Mouse (Mus musculus) liver, adult 2 months (tissue): ENCODE measurements at regions not wholly inside any gene's neighbourhood (a gene's known extent, or its start where the extent isn't known, plus 50 kb on each side); places are given as distances from the start of the nearest gene placed in this dataset.

Source experiments
- DNase-seq: peaks from one replicate; pipeline ENCODE4 v3.0.0-alpha.2; 2011; ENCODE audit warnings: low read depth, low spot score; ENCODE audit errors: extremely low read depth
- H3K27ac ChIP-seq: fragments of 200-500 bp; replicated peaks from 2 replicates; pipeline ENCODE4 v1.5.1; 2012; ENCODE audit warnings: low read depth, mild to moderate bottlenecking, control low read depth, inconsistent platforms, low read length; ENCODE audit not compliant: insufficient read depth
- H3K27me3 ChIP-seq: fragments of 200-500 bp; 2 replicates; pipeline ENCODE4 v1.6.1; 2012; ENCODE audit warnings: mild to moderate bottlenecking, moderate library complexity, low read length, inconsistent platforms; ENCODE audit not compliant: control insufficient read depth, insufficient read depth
- H3K36me3 ChIP-seq: fragments of 200-500 bp; 2 replicates; pipeline ENCODE4 v1.6.1; 2012; ENCODE audit warnings: low read length, inconsistent platforms; ENCODE audit not compliant: control insufficient read depth, insufficient read depth
- H3K4me1 ChIP-seq: fragments of 200-500 bp; 2 replicates; pipeline ENCODE4 v1.6.1; 2011; ENCODE audit warnings: low read length; ENCODE audit not compliant: control insufficient read depth, insufficient read depth
- H3K4me3 ChIP-seq: fragments of 200-500 bp; 2 replicates; pipeline ENCODE4 v1.5.1; 2011; ENCODE audit warnings: low read depth, mild to moderate bottlenecking, control low read depth, low read length, moderate library complexity; ENCODE audit not compliant: insufficient read depth
- H3K79me2 ChIP-seq: fragments of 200-500 bp; 2 replicates; pipeline ENCODE4 v1.6.1; 2012; ENCODE audit warnings: inconsistent platforms, mild to moderate bottlenecking, low read length, moderate library complexity; ENCODE audit not compliant: control insufficient read depth, insufficient read depth
- H3K9ac ChIP-seq: fragments of 200-500 bp; 2 replicates; pipeline ENCODE4 v1.6.1; 2012; ENCODE audit warnings: low read depth, mild to moderate bottlenecking, control low read depth, inconsistent platforms, low read length
- CTCF ChIP-seq: fragments of 200-500 bp; IDR thresholded peaks from 2 replicates; pipeline ENCODE4 v1.5.1; 2011; ENCODE audit warnings: low read depth, low read length, control low read depth
- POLR2A ChIP-seq: fragments of 200-500 bp; IDR thresholded peaks from 2 replicates; pipeline ENCODE4 v1.6.1; 2011; ENCODE audit warnings: low read length, control low read depth; ENCODE audit not compliant: insufficient read depth; ENCODE audit errors: extremely low read depth
- WGBS: fragments of 180-500 bp; shearing (Covaris S2); methylation state at CpG from one replicate; pipeline ENCODE4 v1.1.7; 2018; 5-methylcytosine and 5-hydroxymethylcytosine counted together

GRCm38 (mm10) chr3:50660966-50661365 lies 217.6 kb upstream of the Slc7a11 start:
- no peak overlapping the region for H3K27ac ChIP-seq
- no peak for DNase-seq
- no peaks in the 10 kb centered on the region for H3K4me1 ChIP-seq
- H3K36me3 ChIP-seq: no peaks in the 10 kb centered on the region
- no peaks in the 10 kb centered on the region for H3K79me2 ChIP-seq
- no peak overlapping the region for H3K4me3 ChIP-seq
- no peak for TF ChIP-seq CTCF
- no peak for TF ChIP-seq POLR2A
- WGBS: 81% methylated on average over 7 of the region's 7 CpGs
- H3K27me3 ChIP-seq: no peaks in the 10 kb centered on the region
- H3K9ac ChIP-seq: no peak overlapping the region

GRCm38 (mm10) chr3:50660566-50660965 lies 217.2 kb upstream of the Slc7a11 start:
- no peaks in the 10 kb centered on the region for H3K27me3 ChIP-seq
- H3K9ac ChIP-seq: no peak overlapping the region
- no peaks in the 10 kb centered on the region for H3K79me2 ChIP-seq
- no peak for DNase-seq
- WGBS: 82% methylated on average over 3 of the region's 3 CpGs
- no peak for TF ChIP-seq POLR2A
- TF ChIP-seq CTCF: no peak
- H3K4me1 ChIP-seq: no peaks in the 10 kb centered on the region
- no peak overlapping the region for H3K4me3 ChIP-seq
- H3K36me3 ChIP-seq: no peaks in the 10 kb centered on the region
- H3K27ac ChIP-seq: no peak overlapping the region

GRCm38 (mm10) chr3:50657890-50658289 lies 214.5 kb upstream of the Slc7a11 start:
- H3K36me3 ChIP-seq: no peaks in the 10 kb centered on the region
- no peak overlapping the region for H3K4me3 ChIP-seq
- H3K4me1 ChIP-seq: no peaks in the 10 kb centered on the region
- no peaks in the 10 kb centered on the region for H3K79me2 ChIP-seq
- 57% methylated on average over 2 of the region's 2 CpGs for WGBS
- no peaks in the 10 kb centered on the region for H3K27me3 ChIP-seq
- TF ChIP-seq POLR2A (no peak), CTCF (no peak)
- no peak overlapping the region for H3K9ac ChIP-seq
- H3K27ac ChIP-seq: no peak overlapping the region
- DNase-seq: no peak

GRCm38 (mm10) chr3:50654441-50654840 lies 211.0 kb upstream of the Slc7a11 start:
- Histone ChIP-seq H3K27me3 (no peaks in the 10 kb centered on the region), H3K27ac (no peak overlapping the region), H3K4me3 (no peak overlapping the region), H3K79me2 (no peaks in the 10 kb centered on the region), H3K9ac (no peak overlapping the region), H3K36me3 (no peaks in the 10 kb centered on the region), H3K4me1 (no peaks in the 10 kb centered on the region)
- no peak for TF ChIP-seq CTCF
- no peak for TF ChIP-seq POLR2A
- WGBS: 80% methylated on average over 2 of the region's 2 CpGs
- no peak for DNase-seq

- WGBS: 98% methylated on average over 3 of the region's 3 CpGs
- Histone ChIP-seq H3K27me3 (no peaks in the 10 kb centered on the region), H3K9ac (no peak overlapping the region), H3K27ac (no peak overlapping the region), H3K4me1 (no peaks in the 10 kb centered on the region), H3K79me2 (no peaks in the 10 kb centered on the region), H3K4me3 (no peak overlapping the region), H3K36me3 (no peaks in the 10 kb centered on the region)
- TF ChIP-seq CTCF: no peak
- TF ChIP-seq POLR2A: no peak
- DNase-seq: no peak
Measured at GRCm38 (mm10) chr3:50652265-50652664, 208.9 kb upstream of the Slc7a11 start.

- WGBS: 68% methylated on average over 2 of the region's 2 CpGs
- H3K27ac ChIP-seq: no peak overlapping the region
- no peak overlapping the region for H3K4me3 ChIP-seq
- no peaks in the 10 kb centered on the region for H3K79me2 ChIP-seq
- H3K9ac ChIP-seq: no peak overlapping the region
- no peaks in the 10 kb centered on the region for H3K4me1 ChIP-seq
- H3K36me3 ChIP-seq: no peaks in the 10 kb centered on the region
- H3K27me3 ChIP-seq: no peaks in the 10 kb centered on the region
- no peak for DNase-seq
- TF ChIP-seq POLR2A: no peak
- no peak for TF ChIP-seq CTCF
Measured at GRCm38 (mm10) chr3:50643068-50643467, 199.7 kb upstream of the Slc7a11 start.
